Mouse (Mus musculus) stomach, adult 2 months (tissue): ENCODE measurements around the gene Themis. TPM values are rescaled to one million over a fixed set of nuclear protein-coding genes. Genes with fewer than 3 reads are reported as not detected.

ENCODE experiments used
- polyA plus RNA-seq: library from polyadenylated mRNA; depleted of rRNA; stranded (reverse); fragments of >200 nt; gene quantifications from 2 replicates; pipeline ENCODE4 v1.2.3, GENCODE M21; 2012; rRNA removed

Gene Themis
- polyA plus RNA-seq: 0.02 TPM in 1 of 2 replicates, not detected in the other

GRCm38 (mm10) chr10:28668261-28668660, at the start of gene Themis:
Gene Themis (plus strand): TSS chr10:28668360.

